Mouse (Mus musculus): Measurements from ENCODE around the gene Riox1. TPM values are rescaled to one million over a fixed set of nuclear protein-coding genes. Genes with fewer than 3 reads are reported as not detected.

The Riox1 gene
- 12.3 and 19.4 TPM in 2 replicates for polyA plus RNA-seq (2016; fragmentation: Nextera tagmentation; extraction: Ambion mirVana)

DNA sequence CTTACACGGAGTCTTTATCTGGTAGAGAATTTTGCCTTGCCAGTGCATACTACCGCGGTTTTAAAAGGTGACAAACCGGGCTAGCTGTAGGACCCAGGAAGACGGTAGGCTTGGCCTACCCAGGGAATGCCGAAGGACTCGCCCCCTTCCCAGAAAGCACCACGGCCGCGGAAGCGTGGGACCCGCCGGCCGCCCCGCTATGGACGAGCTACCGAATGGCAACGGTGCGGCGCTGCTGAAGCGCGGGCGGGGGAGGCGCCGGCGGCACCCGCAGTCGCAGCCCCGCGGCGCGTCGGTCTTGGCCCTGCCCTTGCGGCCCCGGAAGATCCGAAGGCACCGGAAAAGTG is at the start of gene Riox1:
Gene Riox1 (plus strand): TSS at position 116 of the 347 bp plus-strand sequence.
- Histone ChIP-seq H3K9me3 (no peaks in the 10 kb centered on the region), H3K4me3 (peak within 1 kb of the TSS; percentile 94), H3K27ac (peak within 1 kb of the TSS; percentile 97), H3K4me1 (peaks cover 39% of the 10 kb centered on the region), H3K36me3 (peaks cover 19% of the 10 kb centered on the region), H3K27me3 (ENCODE audit: insufficient read depth, poor library complexity, severe bottlenecking) (no peaks in the 10 kb centered on the region)
- WGBS: under 1% methylated on average over 37 of the region's 37 CpGs
- DNase-seq (ENCODE audit: low spot score): peak; percentile 91

DNA sequence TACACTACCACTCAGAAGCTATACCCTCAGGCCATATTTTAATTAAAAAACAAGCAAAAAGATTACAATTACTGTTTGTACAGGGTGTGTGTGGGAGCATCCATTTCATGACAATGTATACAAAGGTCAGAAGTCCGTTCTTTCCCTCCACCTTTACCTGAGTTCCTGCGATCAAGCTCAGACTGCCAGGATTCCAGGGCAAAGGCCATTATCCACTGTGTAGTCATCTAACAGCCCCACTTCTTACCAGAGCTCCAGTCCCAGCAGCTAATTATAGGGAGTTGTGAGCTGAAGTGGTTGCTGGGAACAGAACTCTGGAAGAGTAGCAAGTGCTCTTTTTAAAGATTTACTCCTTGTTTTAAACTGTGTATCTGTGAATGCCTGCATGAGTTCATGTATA is 40.0 kb upstream of the Riox1 start:
- 73% methylated on average over 2 of the region's 2 CpGs for WGBS

GRCm38 (mm10) chr12:83914202-83914740 is 36.1 kb upstream of the Riox1 start:
- Histone ChIP-seq H3K4me3 (no peak overlapping the region), H3K4me1 (peaks cover 9% of the 10 kb centered on the region; the same call in 1 of the 2 replicates), H3K27ac (no peak overlapping the region), H3K27me3 (ENCODE audit: insufficient read depth, poor library complexity, severe bottlenecking) (no peaks in the 10 kb centered on the region), H3K9me3 (no peaks in the 10 kb centered on the region), H3K36me3 (peaks cover 24% of the 10 kb centered on the region; the same call in 1 of the 2 replicates)
- no peak for DNase-seq (ENCODE audit: low spot score)
- 94% methylated on average over 4 of the region's 4 CpGs for WGBS

More for the DNA sequence above, 40.0 kb upstream of the Riox1 start:
- no peaks in the 10 kb centered on the region for H3K27me3 ChIP-seq (ENCODE audit: insufficient read depth, poor library complexity, severe bottlenecking)
- no peak for DNase-seq (ENCODE audit: low spot score)
- no peaks in the 10 kb centered on the region for H3K9me3 ChIP-seq
- H3K4me1 ChIP-seq: peaks cover 5% of the 10 kb centered on the region; the same call in 1 of the 2 replicates
- peaks cover 25% of the 10 kb centered on the region; the same call in 1 of the 2 replicates for H3K36me3 ChIP-seq
- no peak overlapping the region for H3K4me3 ChIP-seq
- H3K27ac ChIP-seq: peak overlapping the region; percentile 18; the same call in 1 of the 2 replicates

DNA sequence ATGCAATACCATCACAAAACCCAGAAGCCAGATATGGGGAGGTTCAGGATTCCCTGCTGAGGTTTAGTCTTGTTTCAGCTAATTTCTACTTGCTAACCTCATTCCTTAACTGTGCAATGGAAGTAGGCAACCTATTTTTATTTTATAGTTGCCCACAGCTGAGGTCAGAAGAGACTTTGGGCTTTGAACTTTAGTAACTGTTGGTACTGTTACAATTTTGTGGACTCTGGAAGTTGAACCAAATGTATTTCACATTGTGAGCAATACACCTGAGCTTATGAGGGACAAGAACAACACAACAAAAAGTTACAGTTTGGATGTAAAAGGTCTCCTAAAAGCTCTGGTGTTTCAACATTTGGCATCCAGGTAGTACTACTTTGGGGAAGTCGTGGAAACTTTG is 35.6 kb upstream of the Riox1 start:
- H3K27me3 ChIP-seq (ENCODE audit: insufficient read depth, poor library complexity, severe bottlenecking): no peaks in the 10 kb centered on the region
- peaks cover 9% of the 10 kb centered on the region; the same call in 1 of the 2 replicates for H3K4me1 ChIP-seq
- H3K9me3 ChIP-seq: no peaks in the 10 kb centered on the region
- no peak for DNase-seq (ENCODE audit: low spot score)
- no peak overlapping the region for H3K27ac ChIP-seq
- 85% methylated on average over 1 of the region's 1 CpGs for WGBS
- peaks cover 24% of the 10 kb centered on the region; the same call in 1 of the 2 replicates for H3K36me3 ChIP-seq
- H3K4me3 ChIP-seq: no peak overlapping the region

- H3K4me3 ChIP-seq: no peak overlapping the region
- DNase-seq (ENCODE audit: low spot score): no peak
- 66% methylated on average over 9 of the region's 9 CpGs for WGBS
- H3K27ac ChIP-seq: no peak overlapping the region
- peaks cover 10% of the 10 kb centered on the region for H3K4me1 ChIP-seq
- H3K9me3 ChIP-seq: no peaks in the 10 kb centered on the region
- H3K36me3 ChIP-seq: peaks cover 24% of the 10 kb centered on the region; the same call in 1 of the 2 replicates
- H3K27me3 ChIP-seq (ENCODE audit: insufficient read depth, poor library complexity, severe bottlenecking): no peaks in the 10 kb centered on the region
Observed at GRCm38 (mm10) chr12:83916884-83917283, 33.5 kb upstream of the Riox1 start.

DNA sequence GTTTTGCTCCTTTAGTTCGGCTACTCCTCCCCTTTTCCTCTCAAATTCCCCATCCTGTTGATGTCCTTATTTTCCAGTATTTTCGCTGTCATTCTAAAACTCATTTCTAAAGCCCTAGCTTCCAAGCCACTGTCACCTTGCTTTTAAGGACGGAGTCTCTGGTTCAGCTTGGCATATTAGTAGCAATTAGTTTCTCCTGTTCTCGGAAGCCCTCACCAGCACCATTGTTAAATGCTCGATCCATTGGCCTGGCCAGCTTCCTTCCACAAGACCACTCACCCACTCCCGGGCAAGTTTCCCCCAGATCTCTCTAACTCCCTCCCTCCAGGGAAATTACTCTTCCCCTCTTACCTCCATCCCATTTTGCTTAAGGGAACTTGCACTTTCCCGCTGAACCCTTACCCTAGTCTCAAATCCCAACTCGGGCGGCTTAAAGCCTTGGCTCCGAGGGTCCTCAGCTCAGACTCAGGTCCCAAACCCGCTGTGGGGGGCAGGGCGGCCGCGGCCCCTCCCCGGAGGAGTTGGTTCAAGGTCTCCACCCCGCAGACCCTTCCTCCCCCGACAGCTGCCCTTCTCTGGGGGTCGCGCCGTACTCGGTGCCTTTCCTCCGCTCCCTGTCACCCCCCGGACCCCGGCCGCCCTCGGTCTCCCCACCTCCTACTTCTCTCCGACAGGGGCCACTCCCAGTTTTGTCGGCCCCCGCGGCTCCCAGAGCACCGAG is 29.5 kb upstream of the Riox1 start:
- no peak for DNase-seq (ENCODE audit: low spot score)
- Histone ChIP-seq H3K27me3 (ENCODE audit: insufficient read depth, poor library complexity, severe bottlenecking) (no peaks in the 10 kb centered on the region), H3K4me3 (peak overlapping the region; percentile 99), H3K27ac (peak overlapping the region; percentile 97), H3K36me3 (peaks cover 4% of the 10 kb centered on the region; the same call in 1 of the 2 replicates), H3K9me3 (no peaks in the 10 kb centered on the region), H3K4me1 (peaks cover 33% of the 10 kb centered on the region)
- 1% methylated on average over 31 of the region's 31 CpGs for WGBS

DNA sequence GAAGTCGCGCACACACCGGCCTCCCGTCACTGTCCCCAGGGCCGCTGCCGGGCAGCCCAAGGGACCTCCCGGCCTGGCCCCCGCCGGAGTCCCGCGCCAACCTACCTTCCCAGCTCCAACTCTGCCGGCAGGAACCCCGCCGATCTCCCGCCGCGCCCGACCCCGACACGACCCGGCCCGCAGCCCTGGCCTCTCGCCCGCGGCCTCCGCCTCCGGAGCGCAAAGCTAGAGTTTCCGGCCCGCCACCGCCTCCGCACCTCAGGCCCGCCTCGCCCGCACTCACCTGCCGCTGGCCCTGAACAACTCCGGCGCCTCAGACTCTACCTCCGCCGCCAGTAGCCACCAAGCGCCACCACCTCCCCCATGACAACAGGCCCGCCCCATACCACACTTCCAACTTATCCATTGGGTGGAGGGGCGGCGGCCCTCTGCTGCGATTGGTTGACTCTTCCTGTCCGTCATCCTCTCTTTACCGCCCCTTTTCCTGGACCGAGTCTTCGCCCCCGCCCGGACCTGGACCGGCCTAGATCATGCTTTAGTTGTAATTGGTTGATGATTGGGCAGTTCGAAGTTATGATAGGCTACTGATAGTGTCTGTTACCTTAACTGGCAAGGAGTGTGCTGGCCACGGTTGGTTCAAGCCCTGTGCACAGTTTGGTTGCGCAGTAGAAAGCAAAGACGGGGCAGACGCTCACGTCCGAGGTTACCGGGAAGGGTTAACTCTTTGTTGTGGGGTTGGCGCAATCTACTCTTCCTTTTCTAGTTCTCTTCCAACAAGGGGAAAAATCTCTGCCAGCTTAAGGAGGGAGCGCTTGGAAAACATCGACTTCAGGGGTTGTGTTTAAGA is 28.6 kb upstream of the Riox1 start, which contains the start of gene Numb:
Gene Numb (minus strand): TSS at position 400 of the 847 bp plus-strand sequence.
- H3K27me3 ChIP-seq (ENCODE audit: insufficient read depth, poor library complexity, severe bottlenecking): no peaks in the 10 kb centered on the region
- H3K4me3 ChIP-seq: peak within 1 kb of the TSS; percentile 99
- H3K9me3 ChIP-seq: no peaks in the 10 kb centered on the region
- DNase-seq (ENCODE audit: low spot score): peak; percentile 100
- H3K36me3 ChIP-seq: peaks cover 3% of the 10 kb centered on the region; the same call in 1 of the 2 replicates
- H3K27ac ChIP-seq: peak within 1 kb of the TSS; percentile 97
- 1% methylated on average over 63 of the region's 63 CpGs for WGBS
- peaks cover 42% of the 10 kb centered on the region for H3K4me1 ChIP-seq

- peak overlapping the region; percentile 99 for H3K4me3 ChIP-seq
- H3K27me3 ChIP-seq (ENCODE audit: insufficient read depth, poor library complexity, severe bottlenecking): no peaks in the 10 kb centered on the region
- peaks cover 48% of the 10 kb centered on the region for H3K4me1 ChIP-seq
- 43% methylated on average over 8 of the region's 8 CpGs for WGBS
- no peaks in the 10 kb centered on the region for H3K36me3 ChIP-seq
- peak overlapping the region; percentile 97 for H3K27ac ChIP-seq
- no peaks in the 10 kb centered on the region for H3K9me3 ChIP-seq
- DNase-seq (ENCODE audit: low spot score): no peak
Observed at GRCm38 (mm10) chr12:83922724-83923485, 27.5 kb upstream of the Riox1 start.

- H3K4me1 ChIP-seq: peaks cover 52% of the 10 kb centered on the region
- DNase-seq (ENCODE audit: low spot score): no peak
- no peak overlapping the region for H3K4me3 ChIP-seq
- peak overlapping the region; percentile 97 for H3K27ac ChIP-seq
- 33% methylated on average over 1 of the region's 1 CpGs for WGBS
- H3K27me3 ChIP-seq (ENCODE audit: insufficient read depth, poor library complexity, severe bottlenecking): no peaks in the 10 kb centered on the region
- H3K9me3 ChIP-seq: no peaks in the 10 kb centered on the region
- no peaks in the 10 kb centered on the region for H3K36me3 ChIP-seq
Observed at GRCm38 (mm10) chr12:83923486-83923859, 26.9 kb upstream of the Riox1 start.

DNA sequence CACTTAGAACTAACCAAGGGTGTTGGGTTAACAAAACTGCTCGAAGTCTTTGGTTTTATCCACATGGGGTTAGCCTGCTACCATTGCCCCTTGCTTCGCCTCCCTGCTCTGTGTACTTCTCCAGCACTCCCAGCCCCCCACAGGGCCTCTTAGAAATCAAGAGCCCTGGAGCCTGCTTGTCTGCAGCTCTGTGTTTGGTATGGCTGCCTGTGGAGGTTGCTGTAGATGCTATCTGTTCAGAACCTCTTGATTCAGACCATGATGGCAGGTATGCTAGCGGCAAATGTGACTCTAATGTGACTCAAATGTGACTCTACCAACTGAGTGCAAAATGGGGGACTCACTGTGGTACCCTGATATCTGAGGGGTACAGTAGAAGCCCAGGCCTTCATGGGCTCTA is 26.1 kb upstream of the Riox1 start:
- peak; percentile 80 for DNase-seq (ENCODE audit: low spot score)
- H3K36me3 ChIP-seq: no peaks in the 10 kb centered on the region
- no peaks in the 10 kb centered on the region for H3K27me3 ChIP-seq (ENCODE audit: insufficient read depth, poor library complexity, severe bottlenecking)
- 29% methylated on average over 3 of the region's 3 CpGs for WGBS
- H3K9me3 ChIP-seq: no peaks in the 10 kb centered on the region
- peak overlapping the region; percentile 89 for H3K27ac ChIP-seq
- H3K4me1 ChIP-seq: peaks cover 57% of the 10 kb centered on the region
- H3K4me3 ChIP-seq: no peak overlapping the region

DNA sequence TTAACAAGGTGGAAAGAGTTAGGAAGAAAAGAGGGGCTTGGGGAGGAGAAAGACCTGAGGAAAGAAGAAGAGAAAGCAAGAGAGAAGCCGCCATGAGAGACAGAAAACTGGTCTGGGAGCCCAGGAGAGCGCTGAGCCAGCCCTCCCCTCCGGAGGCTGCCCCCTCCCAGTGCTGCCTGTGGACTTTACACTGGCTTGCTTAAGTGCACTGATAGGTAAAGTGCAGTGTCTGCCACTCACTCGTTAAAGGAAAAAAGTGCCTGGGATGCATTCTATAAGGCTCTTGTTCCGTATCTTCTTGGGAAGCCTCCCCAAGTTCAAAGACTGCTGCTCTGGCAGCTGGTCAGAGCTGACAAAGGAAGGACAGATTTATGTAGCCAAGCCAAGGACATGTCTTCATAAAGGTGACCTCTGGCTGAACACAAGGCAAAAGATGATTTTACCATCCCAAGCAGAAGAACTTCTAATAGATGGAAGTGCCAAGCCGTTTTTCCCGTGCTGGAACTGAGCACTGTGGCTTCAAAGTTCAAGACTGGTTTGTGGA is 25.2 kb upstream of the Riox1 start:
- no peaks in the 10 kb centered on the region for H3K9me3 ChIP-seq
- peak overlapping the region; percentile 89 for H3K27ac ChIP-seq
- H3K4me3 ChIP-seq: peak overlapping the region; percentile 38
- peaks cover 56% of the 10 kb centered on the region for H3K4me1 ChIP-seq
- no peaks in the 10 kb centered on the region for H3K36me3 ChIP-seq
- H3K27me3 ChIP-seq (ENCODE audit: insufficient read depth, poor library complexity, severe bottlenecking): no peaks in the 10 kb centered on the region
- 32% methylated on average over 7 of the region's 7 CpGs for WGBS
- no peak for DNase-seq (ENCODE audit: low spot score)

DNA sequence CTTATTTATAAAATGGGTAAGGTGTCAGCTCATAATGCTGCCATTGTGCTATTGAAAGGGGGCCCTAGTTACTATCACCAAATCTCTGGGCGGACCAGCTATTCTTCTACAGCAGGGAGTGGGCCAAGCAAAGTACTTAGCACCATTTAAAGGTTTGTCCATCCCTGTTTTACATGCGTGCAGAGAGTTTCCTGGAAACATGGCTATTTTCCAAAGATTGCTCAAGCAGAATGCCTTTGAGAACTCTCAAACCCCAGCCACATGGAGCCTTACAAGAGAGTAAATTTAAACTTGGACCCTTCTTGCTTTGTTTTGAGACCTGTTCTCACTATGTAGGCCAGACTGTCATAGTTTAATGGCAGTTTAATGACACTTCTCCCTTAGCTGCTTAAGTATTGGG is 24.3 kb upstream of the Riox1 start:
- no peak for DNase-seq (ENCODE audit: low spot score)
- WGBS: 77% methylated on average over 2 of the region's 2 CpGs
- H3K27ac ChIP-seq: no peak overlapping the region

More for the DNA sequence above, 24.3 kb upstream of the Riox1 start:
- no peak overlapping the region for H3K4me3 ChIP-seq
- H3K4me1 ChIP-seq: peaks cover 54% of the 10 kb centered on the region
- H3K9me3 ChIP-seq: no peaks in the 10 kb centered on the region
- no peaks in the 10 kb centered on the region for H3K27me3 ChIP-seq (ENCODE audit: insufficient read depth, poor library complexity, severe bottlenecking)
- H3K36me3 ChIP-seq: no peaks in the 10 kb centered on the region
